Mouse (Mus musculus) embryonic facial prominence, embryonic 12.5 days (tissue): ENCODE measurements around the gene Pald1. TPM values are rescaled to one million over a fixed set of nuclear protein-coding genes. Genes with fewer than 3 reads are reported as not detected.

Experiments
- ATAC-seq: fragments of 200-750 bp; cut with Nextera tagmentation; 2 replicates; pipeline ENCODE4 v1.8.0; 2017; ENCODE audit not compliant: insufficient number of reproducible peaks, insufficient read depth, low FRiP score, low TSS enrichment
- H3K27ac ChIP-seq: fragments of 300-500 bp; sonication (generic); 2 replicates; pipeline ENCODE4 v1.5.1; 2016; ENCODE audit warnings: mild to moderate bottlenecking
- H3K27me3 ChIP-seq: fragments of 300-500 bp; sonication (generic); 2 replicates; pipeline ENCODE4 v1.6.1; 2016; ENCODE audit warnings: mild to moderate bottlenecking, moderate library complexity
- H3K36me3 ChIP-seq: fragments of 300-500 bp; sonication (generic); 2 replicates; pipeline ENCODE4 v1.6.1; 2016; ENCODE audit warnings: mild to moderate bottlenecking
- H3K4me1 ChIP-seq: fragments of 300-500 bp; sonication (generic); 2 replicates; pipeline ENCODE4 v1.6.1; 2016
- H3K4me2 ChIP-seq: fragments of 300-500 bp; sonication (generic); replicated peaks from 2 replicates; pipeline ENCODE4 v1.6.1; 2016; ENCODE audit warnings: mild to moderate bottlenecking, moderate library complexity
- H3K4me3 ChIP-seq: fragments of 300-500 bp; sonication (generic); 2 replicates; pipeline ENCODE4 v1.5.1; 2016; ENCODE audit warnings: mild to moderate bottlenecking
- H3K9ac ChIP-seq: fragments of 300-500 bp; sonication (generic); 2 replicates; pipeline ENCODE4 v1.6.1; 2016; ENCODE audit warnings: mild to moderate bottlenecking, moderate library complexity
- H3K9me3 ChIP-seq: fragments of 300-500 bp; sonication (generic); 2 replicates; pipeline ENCODE4 v1.6.1; 2016; ENCODE audit warnings: mild to moderate bottlenecking, moderate library complexity
- WGBS: fragments of 180-500 bp; shearing (Covaris S2); methylation state at CpG from one replicate; pipeline ENCODE4 v1.1.7; 2016; 5-methylcytosine and 5-hydroxymethylcytosine counted together
- polyA plus RNA-seq: library from polyadenylated mRNA; unstranded; fragments of >200 nt; fragmentation: Nextera tagmentation; extraction: Ambion mirVana; gene quantifications from 2 replicates; pipeline ENCODE4 v1.2.1, GENCODE M21; 2016

Pald1 gene
- polyA plus RNA-seq, 1 experiment from 2014 or later, result 28.6 TPM

DNA sequence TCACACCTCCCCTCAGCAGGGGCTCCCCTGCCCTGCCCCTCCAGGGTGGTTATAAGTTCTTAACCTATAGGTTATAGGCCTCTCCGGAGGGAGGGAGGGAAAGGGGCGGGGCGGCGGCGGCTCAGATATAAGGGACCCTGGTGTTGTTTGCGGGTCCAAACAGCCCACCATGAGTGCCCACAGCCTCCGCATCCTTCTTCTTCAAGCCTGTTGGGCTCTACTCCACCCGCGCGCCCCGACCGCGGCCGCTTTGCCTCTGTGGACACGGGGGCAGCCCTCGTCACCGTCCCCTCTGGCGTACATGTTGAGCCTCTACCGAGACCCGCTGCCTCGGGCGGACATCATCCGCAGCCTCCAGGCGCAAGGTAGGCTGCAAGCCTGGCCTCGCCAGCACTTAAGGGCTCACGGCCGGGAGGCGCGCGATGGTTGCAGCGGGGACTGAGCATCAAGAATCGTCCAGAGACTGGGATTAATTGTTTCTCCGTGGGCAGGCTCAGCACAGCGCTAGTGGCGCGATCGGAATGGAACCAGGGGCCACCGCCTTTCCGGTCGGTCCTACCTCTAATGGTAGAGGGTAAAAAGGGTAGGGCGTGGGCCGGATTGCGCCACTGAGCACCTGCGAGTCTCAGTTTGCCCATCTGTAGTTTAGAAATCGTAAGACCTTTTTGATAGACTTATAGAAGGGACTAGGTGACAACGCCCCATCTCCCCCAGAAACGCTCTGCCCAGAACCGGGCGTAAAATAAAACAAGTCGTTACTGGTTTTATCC, 35.0 kb upstream of the Pald1 start:
- peak overlapping the region; percentile 39 for H3K4me3 ChIP-seq
- no peak overlapping the region for H3K27ac ChIP-seq
- 3% methylated on average over 50 of the region's 50 CpGs for whole genome bisulfite sequencing
- H3K4me1 ChIP-seq, result peaks cover 8% of the 10 kb centered on the region; the same call in 1 of the 2 replicates
- H3K4me2 ChIP-seq, result peak overlapping the region; percentile 58
- H3K27me3 ChIP-seq, result peaks cover 61% of the 10 kb centered on the region
- H3K9me3 ChIP-seq, result no peaks in the 10 kb centered on the region
- peak; percentile 37; the same call in 1 of the 2 replicates for ATAC-seq
- H3K9ac ChIP-seq, result peak overlapping the region; percentile 28; the same call in 1 of the 2 replicates
- no peaks in the 10 kb centered on the region for H3K36me3 ChIP-seq

DNA sequence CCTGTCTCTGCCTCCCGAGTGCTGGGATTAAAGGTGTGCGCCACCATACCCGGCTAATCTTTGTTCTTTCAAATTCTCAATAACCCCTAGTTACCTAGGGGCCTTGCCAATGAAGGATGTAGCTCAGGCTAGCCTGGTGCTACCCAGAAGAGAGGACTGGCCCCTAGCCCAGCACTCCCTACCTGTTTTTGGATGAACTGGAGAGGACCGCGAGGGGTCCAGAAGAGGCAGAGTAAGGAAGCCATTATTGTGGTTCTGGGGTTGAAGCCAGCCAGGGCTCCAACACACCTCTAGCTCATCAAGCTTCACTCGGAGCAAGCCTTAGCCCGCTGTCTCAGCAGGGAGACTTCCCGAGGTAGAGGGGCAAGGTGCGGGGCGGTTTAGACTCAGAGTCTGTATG, 34.3 kb upstream of the Pald1 start, which contains the start of gene Nodal:
TSS of gene Nodal (plus strand) at position 301 of the 400 bp plus-strand sequence.
- Histone ChIP-seq H3K36me3 (no peaks in the 10 kb centered on the region), H3K4me2 (peak within 1 kb of the TSS; percentile 58), H3K27me3 (peaks cover 61% of the 10 kb centered on the region), H3K4me1 (peaks cover 8% of the 10 kb centered on the region; the same call in 1 of the 2 replicates), H3K9ac (peak within 1 kb of the TSS; percentile 28; the same call in 1 of the 2 replicates), H3K9me3 (no peaks in the 10 kb centered on the region), H3K27ac (no peak within 1 kb of the TSS), H3K4me3 (peak within 1 kb of the TSS; percentile 39)
- WGBS, result 19% methylated on average over 10 of the region's 10 CpGs
- no peak for ATAC-seq

DNA sequence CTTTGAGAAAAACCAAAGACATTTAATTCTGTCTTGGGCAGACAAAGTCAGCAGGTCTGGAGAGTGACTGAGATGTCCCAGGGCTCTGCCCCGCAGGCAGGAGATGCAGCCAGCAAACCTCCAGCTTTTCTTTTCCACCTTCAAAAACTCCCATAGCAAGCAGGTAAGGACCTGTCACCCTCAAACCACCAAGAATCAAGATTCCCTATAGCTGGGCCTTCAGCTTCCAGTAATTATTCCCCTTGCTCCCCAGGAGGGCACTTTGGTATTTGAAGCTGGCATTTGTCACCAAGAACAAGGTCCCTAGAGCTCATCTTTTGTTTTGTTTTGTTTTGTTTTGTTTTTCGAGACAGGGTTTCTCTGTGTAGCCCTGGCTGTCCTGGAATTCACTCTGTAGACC, 33.7 kb upstream of the Pald1 start:
- H3K4me2 ChIP-seq, result no peak overlapping the region
- no peaks in the 10 kb centered on the region for H3K36me3 ChIP-seq
- no peak overlapping the region for H3K27ac ChIP-seq
- WGBS, result 37% methylated on average over 2 of the region's 2 CpGs
- no peak for ATAC-seq
- H3K27me3 ChIP-seq, result peaks cover 61% of the 10 kb centered on the region
- no peak overlapping the region for H3K4me3 ChIP-seq
- H3K9me3 ChIP-seq, result no peaks in the 10 kb centered on the region
- H3K9ac ChIP-seq, result no peak overlapping the region
- peaks cover 8% of the 10 kb centered on the region; the same call in 1 of the 2 replicates for H3K4me1 ChIP-seq

DNA sequence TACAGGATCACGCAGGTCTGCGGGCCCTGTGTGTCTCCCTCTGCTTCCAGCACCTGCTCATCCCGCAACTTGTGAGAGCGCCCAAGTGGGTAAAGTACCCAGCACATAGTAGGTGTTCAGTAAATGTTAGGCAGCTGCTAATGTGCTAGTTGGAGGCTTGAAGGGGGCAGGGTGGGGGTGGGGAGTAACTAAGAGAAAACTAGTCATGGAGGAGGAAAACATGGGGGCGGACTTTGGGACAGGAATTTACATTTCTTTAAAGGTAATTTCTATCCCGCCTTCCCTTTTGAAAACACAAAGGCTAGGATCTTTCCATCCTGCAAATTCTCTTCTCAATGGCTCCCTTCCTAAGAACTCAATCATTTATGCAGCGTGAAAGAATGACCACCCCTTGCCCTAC, 33.2 kb upstream of the Pald1 start:
- WGBS, result 32% methylated on average over 7 of the region's 7 CpGs
- H3K4me3 ChIP-seq, result no peak overlapping the region
- H3K27me3 ChIP-seq, result peaks cover 61% of the 10 kb centered on the region
- ATAC-seq, result no peak
- H3K4me1 ChIP-seq, result peaks cover 8% of the 10 kb centered on the region; the same call in 1 of the 2 replicates
- no peak overlapping the region for H3K4me2 ChIP-seq
- H3K36me3 ChIP-seq, result no peaks in the 10 kb centered on the region
- no peaks in the 10 kb centered on the region for H3K9me3 ChIP-seq
- H3K9ac ChIP-seq, result no peak overlapping the region
- H3K27ac ChIP-seq, result no peak overlapping the region

DNA sequence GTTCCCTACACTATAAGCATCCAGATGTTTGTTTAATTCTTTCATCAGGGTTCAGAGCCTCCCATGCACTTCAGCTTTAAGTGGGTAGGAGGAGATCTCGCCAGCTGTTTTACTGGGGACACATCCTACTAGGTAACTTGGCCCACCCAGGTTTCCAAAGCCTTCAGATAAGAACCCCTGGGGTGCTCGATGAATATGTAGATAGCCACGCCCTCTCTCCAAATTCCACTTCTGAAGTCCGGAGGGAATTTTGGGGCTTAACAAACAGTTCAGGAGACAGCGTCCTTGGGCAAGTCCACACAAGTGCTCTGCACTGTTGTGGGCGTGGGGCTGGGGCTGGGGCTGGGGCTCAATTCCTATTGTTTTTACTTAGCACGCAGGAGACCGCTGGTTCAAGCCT, 32.6 kb upstream of the Pald1 start:
- no peak for ATAC-seq
- Histone ChIP-seq H3K27ac (no peak overlapping the region), H3K9me3 (no peaks in the 10 kb centered on the region), H3K27me3 (peaks cover 57% of the 10 kb centered on the region), H3K4me2 (no peak overlapping the region), H3K36me3 (no peaks in the 10 kb centered on the region), H3K9ac (no peak overlapping the region), H3K4me3 (no peak overlapping the region), H3K4me1 (peaks cover 8% of the 10 kb centered on the region; the same call in 1 of the 2 replicates)
- WGBS, result 18% methylated on average over 8 of the region's 8 CpGs

DNA sequence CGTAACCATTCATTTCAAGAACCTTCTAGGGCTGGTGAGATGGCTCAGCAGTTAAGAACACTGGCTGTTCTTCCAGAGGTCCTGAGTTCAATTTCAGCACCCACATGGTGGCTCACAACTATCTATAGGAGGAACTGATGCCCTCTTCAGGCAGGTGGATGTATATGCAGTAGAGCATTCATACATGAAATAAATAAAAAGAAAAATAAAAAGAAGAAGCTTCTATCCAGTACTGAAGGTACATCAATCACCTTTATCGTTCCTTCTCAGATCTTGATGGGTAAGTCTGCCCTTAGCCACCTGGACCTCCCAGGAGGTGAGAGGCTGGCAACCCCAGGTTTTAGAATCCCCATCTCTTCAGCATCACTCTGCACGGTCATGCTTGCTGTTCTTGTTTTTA, 31.9 kb upstream of the Pald1 start:
- Histone ChIP-seq H3K9ac (no peak overlapping the region), H3K4me1 (peaks cover 10% of the 10 kb centered on the region; the same call in 1 of the 2 replicates), H3K9me3 (no peaks in the 10 kb centered on the region), H3K27ac (no peak overlapping the region), H3K27me3 (peaks cover 51% of the 10 kb centered on the region), H3K36me3 (no peaks in the 10 kb centered on the region), H3K4me3 (no peak overlapping the region), H3K4me2 (no peak overlapping the region)
- no peak for ATAC-seq
- WGBS, result 63% methylated on average over 3 of the region's 3 CpGs

DNA sequence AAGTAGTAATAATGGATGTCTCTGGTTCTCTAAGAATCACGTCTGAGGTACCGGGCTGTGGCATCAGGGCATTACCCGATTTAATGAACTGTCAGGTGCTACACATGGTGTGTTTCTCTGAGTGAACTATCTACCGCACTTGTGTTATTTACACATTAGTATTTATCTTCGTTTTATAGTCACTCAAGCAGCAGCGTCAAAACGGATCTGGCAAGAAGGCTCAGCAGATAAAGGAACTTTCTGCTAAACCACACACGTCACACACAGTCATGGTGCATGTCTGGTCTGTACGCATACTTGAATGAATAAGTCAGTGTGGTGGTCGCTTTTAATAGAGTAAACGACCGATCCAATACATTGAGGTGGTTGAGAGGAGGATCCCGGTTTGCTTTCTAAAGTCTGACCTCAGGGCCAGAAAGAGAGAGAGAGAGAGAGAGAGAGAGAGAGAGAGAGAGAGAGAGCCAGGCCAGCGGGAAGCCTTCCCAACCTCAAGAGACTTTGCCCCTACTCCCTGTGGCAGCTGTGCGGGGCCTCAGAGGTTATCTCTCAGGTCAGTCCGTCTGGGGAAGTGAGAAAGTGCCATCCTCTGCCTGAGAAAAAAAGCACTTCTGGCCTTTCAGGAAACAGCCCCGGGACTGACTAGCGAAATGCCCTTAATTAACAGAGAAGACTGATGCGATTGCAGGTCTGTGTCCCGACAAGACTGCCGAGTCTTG, 29.7 kb upstream of the Pald1 start:
- H3K27ac ChIP-seq, result no peak overlapping the region

DNA sequence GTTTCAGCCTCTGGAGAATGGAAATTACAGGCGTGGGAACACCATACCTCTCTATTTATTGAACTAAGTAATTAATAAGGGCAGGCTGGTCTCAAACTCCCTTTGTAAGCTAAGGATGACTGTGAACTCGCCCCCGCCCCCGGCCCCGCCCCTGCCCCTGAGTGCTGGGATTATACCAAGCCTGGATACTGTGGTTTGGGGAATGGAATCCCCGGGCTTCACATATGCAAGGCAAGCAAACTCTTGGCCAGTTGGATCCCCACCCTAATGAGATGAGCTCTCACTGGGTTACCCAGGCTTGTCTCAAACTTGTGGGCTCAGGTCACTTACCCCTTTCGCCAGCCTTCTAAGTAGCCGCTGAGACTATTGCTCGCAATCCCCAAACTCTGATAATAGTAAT, 26.9 kb upstream of the Pald1 start:
- Histone ChIP-seq H3K4me1 (0 out of 2 replicates have a peak, but pooled peaks cover 5% of the 10 kb centered on the region), H3K4me2 (no peak overlapping the region), H3K27me3 (0 out of 2 replicates have a peak, but pooled peaks cover 10% of the 10 kb centered on the region), H3K9ac (no peak overlapping the region), H3K27ac (no peak overlapping the region), H3K4me3 (no peak overlapping the region), H3K9me3 (no peaks in the 10 kb centered on the region), H3K36me3 (no peaks in the 10 kb centered on the region)
- ATAC-seq, result no peak
- WGBS, result 26% methylated on average over 9 of the region's 9 CpGs

More for the DNA sequence above, 29.7 kb upstream of the Pald1 start:
- no peaks in the 10 kb centered on the region for H3K9me3 ChIP-seq
- no peak for ATAC-seq
- no peak overlapping the region for H3K4me3 ChIP-seq
- 53% methylated on average over 21 of the region's 21 CpGs for WGBS
- no peak overlapping the region for H3K9ac ChIP-seq
- peaks cover 32% of the 10 kb centered on the region for H3K27me3 ChIP-seq
- H3K36me3 ChIP-seq, result no peaks in the 10 kb centered on the region
- no peak overlapping the region for H3K4me2 ChIP-seq
- H3K4me1 ChIP-seq, result 0 out of 2 replicates have a peak, but pooled peaks cover 8% of the 10 kb centered on the region

DNA sequence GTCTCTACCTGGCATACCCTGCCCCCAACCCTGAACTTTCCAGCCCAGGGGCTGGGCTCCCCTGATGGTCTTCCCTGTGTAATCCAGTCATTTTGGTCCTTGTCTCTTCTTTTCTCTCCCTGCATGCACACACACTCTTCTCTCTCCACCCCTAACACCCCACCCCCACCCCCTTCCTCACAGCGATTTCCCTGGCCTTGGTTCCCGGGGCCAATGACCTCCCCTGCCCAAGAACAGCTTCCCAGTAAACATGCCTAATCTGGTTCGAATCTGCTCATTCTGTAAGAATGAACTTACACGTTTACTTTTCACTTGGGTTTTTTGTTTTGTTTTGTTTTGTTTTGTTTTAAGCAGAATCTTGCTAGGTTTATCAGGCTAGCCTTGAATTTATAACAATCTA, 26.4 kb upstream of the Pald1 start:
- Histone ChIP-seq H3K4me3 (no peak overlapping the region), H3K27me3 (0 out of 2 replicates have a peak, but pooled peaks cover 8% of the 10 kb centered on the region), H3K4me1 (0 out of 2 replicates have a peak, but pooled peaks cover 5% of the 10 kb centered on the region), H3K27ac (no peak overlapping the region), H3K9me3 (no peaks in the 10 kb centered on the region), H3K36me3 (no peaks in the 10 kb centered on the region), H3K4me2 (no peak overlapping the region), H3K9ac (no peak overlapping the region)
- WGBS, result 2% methylated on average over 4 of the region's 4 CpGs
- ATAC-seq, result no peak

DNA sequence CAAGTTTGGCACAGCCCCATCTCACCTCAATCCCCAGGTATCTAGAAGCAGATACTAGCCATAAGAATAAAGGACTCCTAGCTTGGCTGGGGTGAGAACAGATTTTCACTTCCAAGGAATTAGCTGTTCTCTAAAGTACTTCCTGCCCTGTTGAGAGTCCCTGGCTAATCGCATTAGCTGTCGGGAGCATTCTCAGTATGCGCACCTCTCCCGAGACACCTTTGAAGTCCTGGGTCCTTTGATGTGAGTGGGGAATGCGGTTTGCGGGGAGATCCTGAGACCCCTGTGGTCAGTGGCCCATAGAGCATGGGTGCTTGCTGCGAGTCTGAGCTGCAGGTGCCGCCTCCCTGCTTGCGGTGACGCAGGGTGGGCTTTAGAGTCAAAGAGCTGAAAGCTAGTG, 22.6 kb upstream of the Pald1 start:
- Histone ChIP-seq H3K4me1 (0 out of 2 replicates have a peak, but pooled peaks cover 5% of the 10 kb centered on the region), H3K4me2 (no peak overlapping the region), H3K27me3 (0 out of 2 replicates have a peak, but pooled peaks cover 8% of the 10 kb centered on the region), H3K4me3 (no peak overlapping the region), H3K9me3 (no peaks in the 10 kb centered on the region), H3K9ac (no peak overlapping the region), H3K36me3 (no peaks in the 10 kb centered on the region), H3K27ac (no peak overlapping the region)
- no peak for ATAC-seq
- WGBS, result 14% methylated on average over 10 of the region's 10 CpGs

DNA sequence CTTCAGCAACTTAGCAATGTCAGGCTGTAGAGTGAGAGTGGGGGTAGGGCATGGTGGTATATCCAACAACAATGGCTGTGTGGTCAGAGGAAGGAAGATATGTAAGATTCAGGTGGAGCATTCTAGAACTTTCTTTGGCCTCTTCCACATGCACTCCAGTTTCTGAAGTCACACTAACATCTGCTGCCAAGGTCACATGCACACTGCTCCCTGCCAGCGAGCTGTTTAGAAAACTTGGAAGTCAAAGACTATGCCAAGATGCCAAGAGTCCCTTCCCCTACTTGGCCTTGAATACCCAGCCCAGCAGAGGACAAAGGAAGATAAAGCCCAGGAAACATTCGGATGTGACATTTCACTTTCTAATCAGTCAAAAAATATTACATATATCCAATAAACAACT, 19.6 kb upstream of the Pald1 start:
- Histone ChIP-seq H3K4me1 (no peaks in the 10 kb centered on the region), H3K27ac (no peak overlapping the region), H3K9ac (no peak overlapping the region), H3K36me3 (no peaks in the 10 kb centered on the region), H3K4me3 (no peak overlapping the region), H3K27me3 (0 out of 2 replicates have a peak, but pooled peaks cover 5% of the 10 kb centered on the region), H3K4me2 (no peak overlapping the region), H3K9me3 (no peaks in the 10 kb centered on the region)
- no peak for ATAC-seq
- 96% methylated on average over 2 of the region's 2 CpGs for WGBS
